Mouse (Mus musculus) T-helper 1 cell (primary cell): ENCODE results near the gene Noxo1.

Experiments used
- in situ Hi-C: fragments of 300-600 bp; cut with MboI, MseI; formaldehyde crosslinking; loops from one replicate; pipeline ENCODE4 v1.15.1; 2025; ENCODE audit warnings: high pct_unique_total_duplicates

The Noxo1 gene

DNA sequence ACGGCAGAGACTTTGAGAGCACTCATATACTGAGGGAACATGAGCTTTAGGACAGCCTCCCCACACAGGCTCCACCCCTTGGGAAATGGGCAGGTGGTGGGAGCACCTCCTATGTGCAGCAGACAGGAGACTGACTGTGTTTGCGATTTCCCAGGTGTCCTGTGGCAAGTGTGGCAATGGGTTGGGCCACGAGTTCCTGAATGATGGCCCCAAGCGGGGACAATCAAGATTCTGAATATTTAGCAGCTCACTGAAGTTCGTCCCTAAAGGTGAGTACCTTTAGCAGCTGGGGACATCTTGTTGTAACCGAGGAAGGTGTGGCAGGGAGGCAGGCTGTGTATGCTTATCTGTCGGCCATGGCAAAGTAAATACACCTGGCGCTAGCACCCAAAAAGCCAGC lies 43.9 kb downstream of the Noxo1 start:
- in situ Hi-C loops = loop anchor here (5.0 kb wide), 1 partner anchor 227 kb away; no protein-coding TSS in a partner anchor

DNA sequence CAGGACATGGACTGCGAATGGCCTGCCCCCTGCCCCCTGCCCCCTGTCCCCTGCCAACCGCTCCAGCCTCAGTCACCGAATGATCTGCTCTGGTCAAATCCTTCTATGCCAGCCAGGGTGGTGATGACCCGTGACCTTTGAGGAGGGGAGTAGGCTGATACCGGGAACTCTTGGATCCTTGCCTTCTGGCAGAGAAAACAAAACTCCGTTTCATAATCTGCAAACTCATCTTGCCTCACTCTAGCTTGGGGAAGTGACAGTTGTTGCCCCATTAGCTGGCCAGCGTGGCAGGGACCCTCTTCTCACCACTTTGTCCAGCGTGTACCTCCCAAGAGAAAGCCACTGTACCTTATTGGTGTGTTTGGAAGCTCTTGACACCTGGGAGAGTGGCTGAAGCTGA lies 46.3 kb downstream of the Noxo1 start:
- in situ Hi-C loops = no loop called here

DNA sequence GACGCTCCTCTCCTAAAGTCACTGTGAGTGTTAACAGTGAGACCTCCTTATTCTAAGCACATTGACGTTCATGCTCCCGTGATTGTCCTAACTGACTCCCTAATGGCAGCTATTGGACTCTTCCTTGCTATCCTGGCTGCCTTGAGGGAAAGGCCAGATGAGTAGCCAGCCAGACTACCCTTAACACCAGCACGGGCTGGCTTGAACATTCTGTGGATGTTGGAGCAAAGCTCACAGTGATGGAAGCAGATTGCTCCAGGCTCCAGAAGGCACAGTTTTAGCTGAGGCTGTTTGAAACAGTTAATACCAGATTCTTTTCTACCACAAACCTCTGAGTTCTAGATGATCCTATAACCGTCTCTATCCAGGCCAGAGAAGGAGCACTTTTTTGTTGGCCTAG lies 47.9 kb downstream of the Noxo1 start:
- in situ Hi-C loops = no loop called here

DNA sequence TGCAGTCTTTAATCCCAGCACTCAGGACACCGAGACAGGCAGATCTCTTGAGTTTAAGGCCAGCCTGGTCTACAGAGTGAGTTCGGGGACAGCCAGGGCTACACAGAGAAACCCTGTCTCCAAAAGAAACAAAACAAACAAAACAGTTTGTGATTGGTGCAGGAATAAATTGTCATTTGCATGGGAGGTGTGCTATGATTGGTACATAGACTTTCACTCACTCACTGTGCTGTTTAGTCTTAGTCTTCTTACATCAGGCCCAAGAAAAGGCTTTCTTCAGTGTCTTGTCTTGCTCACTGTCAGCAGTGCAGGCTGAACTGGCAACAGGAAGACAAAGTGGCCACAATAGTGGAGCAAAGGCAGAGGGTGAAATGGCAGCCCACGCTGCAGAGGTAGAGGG lies 48.3 kb downstream of the Noxo1 start:
- in situ Hi-C loops = no loop called here

DNA sequence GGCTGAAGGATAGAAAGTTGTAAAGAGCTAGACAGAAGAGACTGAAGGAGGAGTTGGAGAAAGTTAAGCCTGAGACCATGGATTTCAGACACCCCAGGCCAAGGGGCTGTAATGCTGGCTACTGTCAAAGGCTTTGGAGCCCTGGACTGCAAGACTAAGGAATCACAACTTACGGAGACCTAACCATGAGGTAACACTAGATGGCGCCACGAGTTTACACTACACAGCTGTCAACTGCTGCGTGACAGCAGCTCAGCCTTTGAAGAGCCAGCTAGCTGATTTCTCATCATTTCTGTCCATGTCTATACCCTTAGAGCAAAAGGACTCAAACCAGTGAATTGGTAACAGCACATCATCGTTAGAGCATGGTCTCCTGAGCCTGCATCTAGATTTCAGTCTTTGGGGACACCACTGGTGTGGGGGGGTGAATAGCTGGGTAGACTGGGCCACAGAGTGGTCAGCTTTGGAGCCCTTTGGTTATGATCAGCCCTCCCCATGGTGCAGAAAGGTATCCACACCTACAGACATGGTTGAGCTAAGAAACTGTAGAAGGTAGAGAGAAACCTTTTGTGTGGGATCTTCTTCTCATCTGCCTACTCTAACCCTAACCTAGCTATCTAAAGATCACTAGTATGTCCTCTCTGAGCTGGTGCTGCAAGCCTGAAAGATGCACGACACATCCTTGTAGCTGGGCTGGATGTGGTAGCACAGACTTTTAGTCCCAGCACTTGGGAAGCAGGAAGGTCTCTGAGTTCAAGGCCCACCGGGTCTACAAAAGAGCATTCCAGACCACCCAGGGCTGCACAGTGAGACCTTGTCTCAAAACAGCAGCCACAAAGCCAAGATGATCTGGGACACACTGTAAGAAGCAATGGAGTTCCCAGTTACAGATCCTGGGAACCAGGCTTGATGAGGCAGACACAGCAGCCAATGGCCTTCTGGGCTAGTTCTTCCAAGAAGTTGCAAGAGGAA lies 49.8 kb downstream of the Noxo1 start:
- in situ Hi-C loops = loop anchor here (5.0 kb wide), 1 partner anchor 51 kb away; no protein-coding TSS in a partner anchor

DNA sequence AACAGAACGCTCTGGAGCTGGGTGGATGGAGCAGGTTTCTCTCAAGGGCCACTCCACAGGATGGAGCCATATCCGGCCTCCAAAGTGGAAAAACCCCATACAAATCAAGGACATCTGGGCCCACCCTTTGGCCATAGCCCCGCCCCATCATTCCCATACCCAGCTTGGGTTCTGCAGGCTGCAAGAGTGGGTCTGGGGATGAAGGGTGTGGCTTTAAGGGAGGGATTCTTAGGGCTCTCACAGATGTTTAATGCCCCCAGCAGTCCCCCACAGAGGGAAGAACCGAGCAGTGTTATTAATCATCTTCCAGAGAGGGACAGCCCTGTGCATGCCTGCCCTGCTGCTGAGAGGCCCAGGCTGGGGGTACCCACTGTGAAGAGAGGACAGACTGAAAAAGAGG lies 51.0 kb downstream of the Noxo1 start:
- in situ Hi-C loops = loop anchor here (5.0 kb wide), 1 partner anchor 50 kb away; no protein-coding TSS in a partner anchor
